ENCODE assay signal across 24 mouse cellular contexts in genomic region chr3:100106736-100107135, GRCm38 (mm10). TPM values are rescaled to one million over a fixed set of nuclear protein-coding genes. Genes with fewer than 3 reads are reported as not detected.
DNase-seq lines count a peak whose midpoint lies in the region; ATAC-seq lines count a peak whose summit lies in the region.
"Had no signal": no experiment of that assay in that cellular context is flagged by ENCODE, and none has a peak within 500 bp of the region (broad histone marks: within the 10 kb centered on the region; RNA-seq: fewer than 3 reads in every experiment).

No protein-coding gene starts in this region.

- no peak overlapping the region for H3K27ac ChIP-seq in forebrain, embryonic 14.5 days (ENCODE audit: low read depth, low read length)
- no peak overlapping the region for H3K27ac ChIP-seq in forebrain, embryonic 11.5 days (ENCODE audit: low read depth, low read length)
- H3K27ac ChIP-seq: embryonic facial prominence, embryonic 10.5 days; forebrain, embryonic 15.5 days; heart, embryonic 10.5 days; hindbrain, embryonic 13.5 days; intestine, embryonic 15.5 days; limb, embryonic 13.5 days; liver, embryonic 14.5 days; lung, embryonic 15.5 days; neural tube, embryonic 12.5 days had no signal

- H3K4me1 ChIP-seq in forebrain, embryonic 14.5 days (ENCODE audit: control insufficient read depth, insufficient read depth, low read length), result no peaks in the 10 kb centered on the region
- H3K4me1 ChIP-seq in forebrain, embryonic 11.5 days (replicated peaks; ENCODE audit: control insufficient read depth, insufficient read depth, low read length), result no peaks in the 10 kb centered on the region
- H3K4me1 ChIP-seq: embryonic facial prominence, embryonic 10.5 days; forebrain, embryonic 15.5 days; heart, embryonic 10.5 days; hindbrain, embryonic 13.5 days; intestine, embryonic 15.5 days; limb, embryonic 13.5 days; lung, embryonic 15.5 days; neural tube, embryonic 12.5 days had no signal

- H3K36me3 ChIP-seq in forebrain, embryonic 14.5 days (ENCODE audit: control insufficient read depth, insufficient read depth, low read length), result no peaks in the 10 kb centered on the region
- H3K36me3 ChIP-seq in forebrain, embryonic 11.5 days (ENCODE audit: control insufficient read depth, insufficient read depth, low read length), result no peaks in the 10 kb centered on the region
- H3K36me3 ChIP-seq: embryonic facial prominence, embryonic 10.5 days; forebrain, embryonic 15.5 days; heart, embryonic 10.5 days; hindbrain, embryonic 13.5 days; intestine, embryonic 15.5 days; limb, embryonic 13.5 days; lung, embryonic 15.5 days; neural tube, embryonic 12.5 days had no signal

- H3K4me3 ChIP-seq in forebrain, embryonic 14.5 days (ENCODE audit: low read depth, low read length), result no peak overlapping the region
- H3K4me3 ChIP-seq in forebrain, embryonic 11.5 days (ENCODE audit: low read depth, low read length), result no peak overlapping the region
- H3K4me3 ChIP-seq: embryonic facial prominence, embryonic 10.5 days; forebrain, embryonic 15.5 days; heart, embryonic 10.5 days; hindbrain, embryonic 13.5 days; intestine, embryonic 15.5 days; limb, embryonic 13.5 days; lung, embryonic 15.5 days; neural tube, embryonic 12.5 days had no signal

- WGBS in forebrain, embryonic 14.5 days, result 74% methylated on average over 2 of the region's 2 CpGs
- WGBS in forebrain, embryonic 11.5 days, result 88% methylated on average over 2 of the region's 2 CpGs

- DNase-seq in forebrain, embryonic 14.5 days (ENCODE audit: low spot score), result peak; percentile 1
- no peak for DNase-seq in forebrain, embryonic 11.5 days (ENCODE audit: low spot score)
- DNase-seq in brain, adult 2 months (ENCODE audit: low read depth, low spot score), result peak; percentile 98
- DNase-seq in cerebellum, adult 18-20 months, result peak; percentile 76 to 84
- peak; percentile 77 to 82 for DNase-seq in cerebellum, postnatal 25 days
- no peak for DNase-seq in embryo, embryonic 10 days (ENCODE audit: low spot score)
- DNase-seq in retina, postnatal 1 day, result no peak
- DNase-seq: gastrocnemius, postnatal 25 days; heart, postnatal 10 days; kidney, adult 9 months; kidney, postnatal 4 days; layer of hippocampus, adult 9-11 months; lung, postnatal 4 days; thymus, postnatal 36 days had no signal

- no peaks in the 10 kb centered on the region for H3K27me3 ChIP-seq in forebrain, embryonic 14.5 days (replicated peaks; ENCODE audit: control insufficient read depth, insufficient read depth, low read length)
- H3K27me3 ChIP-seq in forebrain, embryonic 11.5 days (ENCODE audit: control insufficient read depth, insufficient read depth, low read length), result no peaks in the 10 kb centered on the region
- H3K27me3 ChIP-seq: CH12.LX; forebrain, embryonic 15.5 days; hindbrain, embryonic 13.5 days; intestine, embryonic 15.5 days; limb, embryonic 13.5 days; lung, embryonic 15.5 days; neural tube, embryonic 12.5 days had no signal

- H3K4me2 ChIP-seq in forebrain, embryonic 14.5 days (ENCODE audit: low read length), result no peak overlapping the region
- no peak overlapping the region for H3K4me2 ChIP-seq in forebrain, embryonic 11.5 days (ENCODE audit: low read depth, low read length, severe bottlenecking)
- H3K4me2 ChIP-seq: forebrain, embryonic 15.5 days; hindbrain, embryonic 13.5 days; intestine, embryonic 15.5 days; limb, embryonic 13.5 days; lung, embryonic 15.5 days; neural tube, embryonic 12.5 days had no signal

- ATAC-seq in forebrain, embryonic 14.5 days, result no peak
- no peak for ATAC-seq in forebrain, embryonic 11.5 days (replicated peaks; ENCODE audit: low FRiP score)
- ATAC-seq: forebrain, embryonic 15.5 days; intestine, embryonic 15.5 days had no signal

- no peak overlapping the region for H3K9ac ChIP-seq in forebrain, embryonic 14.5 days (ENCODE audit: low read length)
- no peak overlapping the region for H3K9ac ChIP-seq in forebrain, embryonic 11.5 days (ENCODE audit: low read length)
- H3K9ac ChIP-seq: forebrain, embryonic 15.5 days; hindbrain, embryonic 13.5 days; intestine, embryonic 15.5 days; limb, embryonic 13.5 days; liver, embryonic 14.5 days; lung, embryonic 15.5 days; neural tube, embryonic 12.5 days had no signal

- no peaks in the 10 kb centered on the region for H3K9me3 ChIP-seq in forebrain, embryonic 14.5 days (replicated peaks; ENCODE audit: control insufficient read depth, low read length)
- H3K9me3 ChIP-seq in forebrain, embryonic 11.5 days (ENCODE audit: control insufficient read depth, low read length), result no peaks in the 10 kb centered on the region
- H3K9me3 ChIP-seq: embryonic facial prominence, embryonic 10.5 days; forebrain, embryonic 15.5 days; heart, embryonic 10.5 days; hindbrain, embryonic 13.5 days; intestine, embryonic 15.5 days; limb, embryonic 13.5 days; lung, embryonic 15.5 days; neural tube, embryonic 12.5 days had no signal

RNA-seq across cellular contexts. Expression of gene Gdap2, which starts 55.4 kb away (rescaled TPM):
- polyA plus RNA-seq in forebrain, embryonic 14.5 days (2014; fragmentation: Nextera tagmentation; extraction: Ambion mirVana), result 46.6 and 51.3 TPM in 2 replicates
- polyA plus RNA-seq in forebrain, embryonic 11.5 days (2014; fragmentation: Nextera tagmentation; extraction: Ambion mirVana), result 32.2 and 33.1 TPM in 2 replicates

RNA-seq across cellular contexts. Expression of gene Wdr3, which starts 55.5 kb away (rescaled TPM):
- polyA plus RNA-seq in forebrain, embryonic 14.5 days (2014; fragmentation: Nextera tagmentation; extraction: Ambion mirVana), result 43.7 and 43.8 TPM in 2 replicates
- polyA plus RNA-seq in forebrain, embryonic 11.5 days (2014; fragmentation: Nextera tagmentation; extraction: Ambion mirVana), result 61.4 and 64.3 TPM in 2 replicates

Comparison
In these comparisons a context has a peak if more than half of its experiments do, and no peak if none do; other contexts are left out.
1. DNase-seq: peak in forebrain, embryonic 14.5 days (single experiment), brain, adult 2 months (single experiment), cerebellum, adult 18-20 months (2 of 2) and cerebellum, postnatal 25 days (2 of 2); none in forebrain, embryonic 11.5 days (single experiment), embryo, embryonic 10 days (single experiment) and retina, postnatal 1 day (single experiment).